Mouse (Mus musculus) heart, postnatal 4 days (tissue): ENCODE results near the gene Cd200r1. TPM values are rescaled to one million over a fixed set of nuclear protein-coding genes. Genes with fewer than 3 reads are reported as not detected.
"Not testable (repeated sequence)": the region's sequence is repeated elsewhere in the genome, so short reads cannot be mapped to it uniquely, and the experiment has no call there.

Experiments
- DNase-seq: peaks from one replicate; pipeline ENCODE4 v3.0.0; 2021
- total RNA-seq, 2 experiments: library from RNA; stranded (reverse); gene quantifications; 2 replicates each; pipeline ENCODE4 v1.2.3; 2021

Cd200r1 gene
- total RNA-seq, 2 experiments from 2014 or later, result 0.36 to 0.50 TPM

DNA sequence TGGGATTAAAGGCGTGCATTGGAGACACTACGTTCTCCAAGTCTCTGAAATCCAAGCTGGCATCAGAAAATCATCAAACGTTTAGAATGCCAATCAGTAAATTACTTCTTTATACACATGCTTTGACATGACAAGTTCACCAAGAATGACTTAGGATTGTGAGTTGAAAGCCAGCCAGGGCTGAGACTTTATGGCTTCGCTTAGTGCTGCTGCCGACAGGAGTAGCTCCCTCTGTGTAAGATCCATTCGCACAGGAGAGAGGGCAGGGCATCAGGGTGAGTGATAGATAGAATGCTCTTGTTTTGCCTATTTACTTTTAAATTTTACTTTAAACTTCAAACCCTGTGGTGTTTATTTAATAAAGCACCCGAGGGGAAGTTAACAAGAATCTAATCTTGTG lies 2.0 kb downstream of the Cd200r1 start:
- DNase-seq, result no peak

- no peak for DNase-seq
Observed at GRCm38 (mm10) chr16:44767967-44768366, 2.4 kb downstream of the Cd200r1 start.

GRCm38 (mm10) chr16:44772577-44772976 lies 7.0 kb downstream of the Cd200r1 start:
- DNase-seq, result no peak

- no peak for DNase-seq
Observed at GRCm38 (mm10) chr16:44773673-44774072, 8.1 kb downstream of the Cd200r1 start.

DNA sequence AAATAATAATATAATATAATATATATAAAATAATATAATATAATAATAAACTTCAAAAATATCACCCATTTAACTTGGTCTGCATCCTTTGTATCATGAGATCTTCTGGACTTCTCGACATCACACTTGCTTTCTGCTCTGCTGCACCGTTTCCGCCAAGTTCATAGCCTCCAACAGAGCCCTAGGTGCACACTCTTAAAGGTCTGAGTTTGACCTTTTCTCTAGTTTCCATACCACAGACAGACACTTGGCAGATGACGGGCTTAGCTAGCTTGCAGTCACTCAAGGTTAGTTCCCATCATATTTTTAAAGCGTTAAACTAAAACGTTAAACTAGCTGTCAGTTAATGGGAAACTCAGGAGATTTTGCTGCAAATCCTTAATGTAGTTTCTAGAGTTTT lies 8.7 kb downstream of the Cd200r1 start:
- DNase-seq, result no peak

DNA sequence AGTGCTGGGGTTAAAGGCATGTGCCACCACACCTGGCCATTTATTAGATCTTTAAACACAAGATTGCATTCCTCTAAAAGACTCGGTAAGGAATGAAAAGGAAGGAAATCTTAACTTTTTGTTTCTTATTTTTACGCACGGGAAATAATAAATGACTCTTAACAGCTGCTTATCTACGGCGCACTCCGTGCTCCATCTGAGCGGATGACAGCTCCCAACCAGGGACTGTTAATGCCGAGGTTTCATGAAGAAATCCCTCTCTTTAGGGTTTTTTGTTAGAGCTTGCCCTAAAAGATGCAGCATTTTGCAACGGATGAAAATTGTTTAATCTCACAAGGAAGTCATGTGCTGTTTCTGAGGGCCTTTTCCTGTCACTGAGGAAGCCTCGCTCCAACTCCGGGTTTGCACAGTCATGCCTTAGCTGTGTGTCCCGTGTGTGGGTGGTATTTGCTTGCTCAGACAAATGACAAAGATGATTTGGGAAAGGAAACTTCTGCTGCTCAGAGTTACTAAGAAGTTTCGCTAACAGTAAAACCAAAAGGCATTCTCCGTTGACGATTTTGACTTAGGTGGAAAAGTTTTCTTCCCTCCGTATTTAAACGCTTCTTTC lies 13.1 kb downstream of the Cd200r1 start:
- DNase-seq, result peak; percentile 23

GRCm38 (mm10) chr16:44779494-44779893 lies 14.0 kb downstream of the Cd200r1 start:
- DNase-seq, result no peak

- DNase-seq, result no peak
Observed at GRCm38 (mm10) chr16:44780751-44781150, 15.2 kb downstream of the Cd200r1 start.

GRCm38 (mm10) chr16:44786934-44787333 lies 21.4 kb downstream of the Cd200r1 start:
- no peak for DNase-seq

GRCm38 (mm10) chr16:44794416-44794815 lies 28.9 kb downstream of the Cd200r1 start:
- DNase-seq, result no peak

DNA sequence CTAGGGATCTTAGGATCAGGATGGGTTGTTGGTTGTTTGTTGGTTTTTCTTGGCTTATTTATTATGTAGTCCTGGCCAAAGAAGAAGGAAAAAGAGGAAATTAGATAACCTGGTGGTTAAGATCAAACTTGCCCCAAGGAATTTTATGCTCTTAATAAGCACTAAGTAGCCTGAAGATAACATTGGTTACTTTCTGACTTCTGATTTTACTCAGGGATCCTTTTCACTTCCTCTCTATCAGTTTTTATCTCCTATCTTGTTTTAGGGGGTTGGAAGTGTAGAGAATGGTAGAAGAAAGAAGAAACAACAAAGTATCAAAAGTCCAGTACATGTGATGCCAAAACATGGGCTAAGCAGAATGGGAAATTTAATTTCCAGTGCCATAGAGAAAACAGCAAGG lies 40.4 kb downstream of the Cd200r1 start:
- DNase-seq, result no peak

DNA sequence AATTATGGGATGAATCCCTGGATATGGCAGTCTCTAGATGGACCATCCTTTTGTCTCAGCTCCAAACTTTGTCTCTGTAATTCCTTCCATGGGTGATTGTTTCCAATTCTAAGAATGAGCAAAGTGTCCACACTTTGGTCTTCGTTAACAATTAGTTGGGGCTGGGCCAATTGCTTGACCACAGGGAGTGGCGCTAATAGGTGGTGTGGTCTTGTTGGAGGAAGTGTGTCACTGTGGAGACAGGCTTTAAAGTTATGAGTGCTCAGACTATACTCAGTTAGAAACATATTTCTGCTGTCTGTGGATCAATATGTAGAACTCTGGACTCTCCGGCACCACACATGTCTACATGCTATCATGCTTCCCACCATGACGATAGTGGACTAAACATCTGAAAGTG lies 44.7 kb downstream of the Cd200r1 start:
- DNase-seq, result not testable (repeated sequence)

DNA sequence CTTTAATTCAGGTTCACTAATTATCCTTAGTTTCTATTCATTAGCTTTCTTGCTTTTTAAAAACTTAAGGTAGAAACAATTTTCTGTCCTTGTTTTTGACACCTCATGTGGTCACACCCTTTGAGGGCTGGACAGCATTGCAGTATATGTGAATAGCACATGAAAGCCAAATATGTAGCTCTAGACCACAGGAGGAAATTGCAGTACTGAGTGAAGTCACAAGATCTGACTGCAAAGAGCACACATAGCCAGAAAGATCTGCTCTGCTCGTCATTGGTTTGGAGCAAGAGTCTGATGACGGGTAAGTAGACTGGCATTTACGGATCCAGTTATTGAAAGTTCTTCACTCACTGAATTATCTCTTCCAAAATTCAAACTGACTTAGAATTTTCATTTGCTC lies 46.0 kb downstream of the Cd200r1 start, which contains the start of gene Cd200r4:
Cd200r4 (plus strand) TSS at position 190 of the 400 bp plus-strand sequence.
- DNase-seq, result no peak

DNA sequence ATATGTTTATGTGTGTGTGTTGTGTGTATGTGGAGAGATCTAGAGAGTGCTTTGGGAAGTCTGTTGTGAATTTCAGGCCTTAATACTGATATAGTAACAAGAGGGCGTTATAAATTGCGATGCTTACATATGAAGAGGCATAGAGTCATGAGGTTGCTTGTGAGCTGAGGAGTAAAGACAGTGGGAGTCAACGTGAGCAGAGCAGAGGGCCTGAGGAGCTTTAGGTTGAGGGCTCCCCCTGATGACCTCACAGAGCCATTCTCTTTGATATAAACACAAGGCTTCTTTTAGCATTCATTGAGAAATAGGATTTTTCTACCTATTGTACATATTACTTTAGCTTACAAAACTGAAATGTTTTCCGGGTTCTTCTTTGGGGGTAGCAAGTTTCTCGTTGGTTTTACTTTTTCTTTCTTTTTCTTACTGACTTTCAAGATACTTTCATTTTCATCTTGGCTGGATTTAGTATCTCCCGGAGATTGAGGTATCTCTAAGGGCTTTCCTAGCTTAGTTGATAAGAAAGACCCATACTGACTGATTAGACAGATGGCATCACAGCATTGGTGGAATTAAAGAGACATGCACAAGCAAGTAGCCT lies 47.0 kb downstream of the Cd200r1 start:
- no peak for DNase-seq

DNA sequence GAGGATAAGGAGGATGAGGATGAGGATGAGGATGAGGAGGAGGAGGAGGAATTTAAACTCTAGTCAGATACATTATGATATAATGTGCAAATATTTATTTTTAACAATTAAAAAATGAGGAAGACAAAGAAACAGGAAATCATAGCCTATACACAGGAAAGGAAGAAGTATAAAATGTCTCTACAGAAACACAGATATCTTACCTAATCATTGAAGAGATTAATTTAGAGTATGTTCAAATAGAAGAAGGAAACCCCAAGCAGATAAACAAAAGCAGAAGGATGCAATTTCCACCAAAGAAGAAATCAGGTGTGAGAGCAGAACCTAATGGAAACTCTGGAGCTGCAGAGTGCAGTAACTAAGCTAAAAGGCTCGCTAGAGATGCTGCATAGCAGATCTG lies 52.5 kb downstream of the Cd200r1 start:
- no peak for DNase-seq

DNA sequence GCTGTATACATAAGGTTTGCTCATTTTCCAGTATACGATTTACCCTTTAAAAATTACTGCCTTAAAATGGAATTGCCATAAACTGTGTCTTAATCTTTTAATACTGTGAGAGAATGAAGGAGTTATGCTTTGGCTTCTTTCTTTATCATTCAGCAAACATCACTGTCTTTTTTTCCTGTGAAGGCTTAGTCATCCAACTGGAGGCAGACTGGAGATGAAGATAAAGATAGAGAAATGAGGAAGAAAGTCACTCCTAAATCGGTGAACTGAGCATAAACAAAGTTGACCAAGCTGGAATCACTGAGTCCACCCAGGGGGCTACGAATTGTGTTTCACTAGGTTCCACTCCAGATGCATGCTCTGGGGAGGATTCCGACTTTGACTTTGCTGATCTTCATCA lies 55.0 kb downstream of the Cd200r1 start:
- DNase-seq, result no peak

DNA sequence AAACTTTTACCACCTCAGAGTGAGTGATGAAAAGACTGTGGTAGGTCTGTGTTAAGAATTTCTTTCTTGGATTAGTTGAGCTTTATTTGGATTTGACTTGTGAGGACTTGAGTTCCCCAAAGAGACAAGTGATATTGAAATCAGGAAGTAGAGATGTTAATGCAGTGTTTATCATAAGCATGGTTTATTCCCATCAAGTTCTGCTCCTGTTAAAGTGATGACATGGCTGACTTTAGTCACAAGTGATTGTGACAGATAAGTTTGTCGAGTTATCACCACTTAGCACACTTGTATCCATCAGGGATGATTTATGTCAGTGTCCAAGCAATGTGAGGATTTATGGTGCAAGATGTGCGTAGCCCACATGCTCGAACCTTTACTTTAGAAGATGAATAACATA lies 66.8 kb downstream of the Cd200r1 start:
- DNase-seq, result no peak

DNA sequence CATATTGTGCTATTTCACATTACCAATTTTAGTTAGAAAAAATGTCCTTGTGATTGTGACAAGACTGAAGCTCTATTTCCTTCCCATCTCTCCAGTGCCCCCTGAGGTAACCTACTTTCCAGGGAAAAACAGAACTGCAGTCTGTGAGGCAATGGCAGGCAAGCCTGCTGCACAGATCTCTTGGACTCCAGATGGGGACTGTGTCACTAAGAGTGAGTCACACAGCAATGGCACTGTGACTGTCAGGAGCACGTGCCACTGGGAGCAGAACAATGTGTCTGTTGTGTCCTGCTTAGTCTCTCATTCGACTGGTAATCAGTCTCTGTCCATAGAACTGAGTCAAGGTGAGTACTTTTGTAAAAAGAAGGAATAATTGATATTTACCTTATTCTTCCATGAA lies 67.7 kb downstream of the Cd200r1 start:
- DNase-seq, result not testable (repeated sequence)

Other genes with a start within 250 kb of the Cd200r1 start
- 1 to 10 TPM; 8.8 to 9.3 TPM for gene Boc, start 206.8 kb upstream of the Cd200r1 start, total RNA-seq
- 1 to 10 TPM; 6.9 to 7.0 TPM for gene Nepro, start 41.4 kb upstream of the Cd200r1 start, total RNA-seq
- 10 to 100 TPM; 12.4 to 16.9 TPM for gene Gtpbp8, start 19.4 kb upstream of the Cd200r1 start, total RNA-seq
- not detected for gene Cd200r4, start 46.0 kb downstream of the Cd200r1 start, total RNA-seq
- gene Cd200r2, start 101.4 kb downstream of the Cd200r1 start, total RNA-seq, result not detected
- under 1 TPM; 0.32 to 0.57 TPM for gene Cd200r3, start 177.9 kb downstream of the Cd200r1 start, total RNA-seq